Mouse (Mus musculus): ENCODE results near the gene Mapk1ip1l.

GRCm38 (mm10) chr14:47319362-47319761, 21.3 kb downstream of the Mapk1ip1l start:
- no peak for TF ChIP-seq POLR2A (IDR thresholded peaks at IDR 0.05; ENCODE audit: control insufficient read depth, extremely low read depth, insufficient read depth, low read length, poor library complexity)
- no peak for TF ChIP-seq CTCF (IDR thresholded peaks at IDR 0.05; ENCODE audit: borderline replicate concordance, control insufficient read depth, extremely low read depth, insufficient read depth, low read length, poor library complexity)

All from thymus, adult 2 months (tissue).